Mouse (Mus musculus) retina, postnatal 7 days (tissue): Measurements from ENCODE around the gene Gm20388.
A peak's percentile ranks its signal among the peaks of the same experiment; 100 is the strongest.

ENCODE experiments used
- DNase-seq: peaks from one replicate; pipeline ENCODE4 v3.0.0-alpha.2; 2012; ENCODE audit warnings: low read depth, low spot score

Gm20388 gene

GRCm38 (mm10) chr8:121544276-121544785 lies 1633.7 kb downstream of the Gm20388 start, which contains the start of gene 1700018B08Rik:
Gene 1700018B08Rik, minus strand, starts transcription at chr8:121544320.
- DNase-seq, result no peak

DNA sequence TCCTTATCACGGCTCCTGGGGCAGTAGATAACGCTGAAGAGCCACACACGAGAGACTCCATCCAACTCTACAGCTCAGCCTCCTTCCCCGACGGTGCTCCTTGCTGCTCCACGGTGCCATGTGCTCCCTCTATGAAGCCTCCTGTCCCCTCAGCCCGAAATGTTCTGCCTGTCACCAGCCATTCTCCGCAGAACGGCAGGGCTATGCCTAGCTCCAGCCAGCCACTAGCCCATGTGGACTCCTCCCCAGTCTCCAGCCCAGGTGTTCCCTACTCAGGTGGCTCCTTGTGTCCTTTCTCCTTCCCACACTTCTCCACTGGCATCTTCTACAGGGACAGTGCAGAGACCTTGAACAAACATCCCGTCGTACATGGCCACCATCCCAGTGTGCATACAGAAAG lies 1634.3 kb downstream of the Gm20388 start:
- no peak for DNase-seq

- peak; percentile 73 for DNase-seq
Observed at GRCm38 (mm10) chr8:121547132-121547531, 1636.5 kb downstream of the Gm20388 start.

GRCm38 (mm10) chr8:121550056-121550455 lies 1639.4 kb downstream of the Gm20388 start:
- DNase-seq, result no peak

- DNase-seq, result no peak
Observed at GRCm38 (mm10) chr8:121551065-121551985, 1640.7 kb downstream of the Gm20388 start.

GRCm38 (mm10) chr8:121552506-121552905 lies 1641.9 kb downstream of the Gm20388 start:
- DNase-seq, result no peak

DNA sequence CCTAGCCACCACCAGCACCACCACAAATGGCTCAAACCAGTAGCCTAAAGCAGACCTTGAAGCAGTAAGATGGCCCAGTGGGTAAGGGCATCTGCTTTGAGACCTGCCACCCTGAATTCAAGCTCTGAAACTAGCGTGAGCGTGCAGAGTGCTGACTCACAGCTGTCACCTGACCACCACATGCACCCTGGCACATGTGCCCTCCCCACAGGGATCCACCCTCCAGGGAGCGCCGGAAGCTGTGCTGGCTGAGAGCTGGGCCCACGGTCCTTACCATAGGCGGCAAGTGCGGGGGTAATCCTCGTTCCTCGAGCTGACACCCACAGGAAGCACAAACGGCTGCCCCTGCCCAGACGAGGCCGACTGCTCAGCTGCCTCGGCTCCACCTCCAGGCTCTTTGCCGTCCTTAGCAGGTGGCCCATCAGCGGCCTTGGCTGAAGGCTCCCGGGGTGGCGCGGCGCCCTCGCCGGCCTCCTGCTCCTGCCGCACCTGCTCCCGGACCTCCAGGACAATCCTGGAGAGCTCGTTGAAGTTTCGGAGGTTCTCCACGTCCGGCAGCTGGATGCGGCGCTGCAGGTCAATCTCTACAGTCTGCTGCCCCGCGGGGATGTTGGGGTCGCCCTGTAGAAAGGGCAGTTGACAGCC lies 1643.3 kb downstream of the Gm20388 start:
- DNase-seq, result no peak

- DNase-seq, result no peak
Observed at GRCm38 (mm10) chr8:121557746-121558145, 1647.1 kb downstream of the Gm20388 start.

DNA sequence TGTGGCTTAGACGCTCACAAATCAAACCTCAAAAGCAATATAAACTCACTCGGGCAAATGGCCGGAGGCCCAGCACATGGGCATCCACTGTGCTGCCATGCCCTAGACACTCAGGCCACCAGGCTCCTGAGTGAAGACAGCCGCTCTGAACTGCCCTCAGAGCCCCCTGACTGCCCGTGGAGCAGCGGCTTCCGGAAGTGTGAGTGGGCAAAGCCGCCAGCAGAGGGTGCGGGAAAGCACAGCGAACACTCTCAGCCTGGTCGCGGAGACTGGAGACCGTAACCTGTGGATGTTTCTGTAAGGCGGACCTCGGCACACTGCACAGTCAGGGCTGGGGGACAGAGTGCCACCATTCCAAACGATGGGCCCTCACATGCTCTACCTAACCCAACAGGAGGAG lies 1647.9 kb downstream of the Gm20388 start:
- DNase-seq, result no peak

GRCm38 (mm10) chr8:121559801-121560200 lies 1649.2 kb downstream of the Gm20388 start:
- no peak for DNase-seq

- DNase-seq, result no peak
Observed at GRCm38 (mm10) chr8:121560432-121561100, 1649.9 kb downstream of the Gm20388 start.

GRCm38 (mm10) chr8:121561636-121562345 lies 1651.2 kb downstream of the Gm20388 start:
- DNase-seq, result no peak

- DNase-seq, result no peak
Observed at GRCm38 (mm10) chr8:121562941-121563351, 1652.3 kb downstream of the Gm20388 start.

DNA sequence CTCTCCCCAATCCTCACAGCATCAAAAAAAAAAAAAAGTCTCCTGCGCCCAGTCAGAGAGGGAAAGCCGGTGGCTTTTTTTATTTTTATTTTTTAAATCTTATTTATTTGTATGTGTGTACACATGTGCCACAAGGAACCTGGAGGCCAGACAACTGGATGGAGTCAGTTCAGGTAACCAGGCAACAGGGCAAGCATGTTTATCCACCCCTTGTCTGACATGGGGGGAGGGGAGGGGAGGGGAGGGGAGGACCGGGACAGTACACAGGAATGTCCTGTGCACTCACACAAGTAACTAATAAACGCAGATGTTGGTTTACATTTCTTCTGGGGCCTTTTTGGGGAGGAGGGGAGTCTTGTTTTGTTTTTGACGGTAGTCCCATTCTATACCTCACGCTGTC lies 1653.1 kb downstream of the Gm20388 start:
- no peak for DNase-seq

- no peak for DNase-seq
Observed at GRCm38 (mm10) chr8:121568321-121568720, 1657.7 kb downstream of the Gm20388 start.

DNA sequence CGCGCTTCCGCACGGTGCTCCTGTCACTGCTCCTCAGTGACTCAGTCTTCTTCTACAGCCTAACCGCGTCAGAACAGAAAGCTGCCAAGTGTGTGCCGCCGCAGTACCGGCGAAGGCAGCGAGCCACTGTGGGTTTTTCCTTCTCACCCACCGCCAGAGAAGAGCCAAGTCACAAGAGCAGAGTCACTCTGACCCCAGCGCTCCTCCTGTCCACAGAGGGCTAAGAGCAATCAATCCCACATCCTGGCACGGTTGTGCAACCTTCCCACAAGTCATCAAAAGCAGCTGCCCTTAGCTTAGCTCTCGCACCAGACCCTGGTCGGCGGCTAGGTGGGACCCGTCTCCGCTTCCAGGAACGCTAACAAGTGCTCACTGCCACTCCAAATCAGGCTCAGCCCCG lies 1659.7 kb downstream of the Gm20388 start:
- DNase-seq, result no peak

DNA sequence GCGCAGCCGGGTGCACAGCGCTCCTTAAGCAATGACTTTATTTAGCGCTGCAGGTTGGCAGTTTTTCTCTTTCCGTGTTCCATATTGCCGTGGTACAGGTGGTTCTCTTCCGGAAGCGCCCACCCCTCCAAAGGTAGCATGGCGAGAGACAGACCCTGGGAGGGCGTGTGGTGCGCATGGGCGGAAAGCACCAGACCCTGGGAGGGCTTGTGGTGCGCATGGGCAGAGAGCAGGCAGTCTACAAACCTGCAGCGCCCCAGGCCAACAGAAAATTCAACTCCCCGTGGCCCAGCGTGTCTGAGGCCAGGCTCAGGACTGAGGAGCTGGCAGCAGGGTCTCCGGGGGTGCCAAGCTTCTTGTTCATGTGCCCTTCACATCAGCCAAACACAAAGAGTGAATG lies 1660.2 kb downstream of the Gm20388 start:
- no peak for DNase-seq

DNA sequence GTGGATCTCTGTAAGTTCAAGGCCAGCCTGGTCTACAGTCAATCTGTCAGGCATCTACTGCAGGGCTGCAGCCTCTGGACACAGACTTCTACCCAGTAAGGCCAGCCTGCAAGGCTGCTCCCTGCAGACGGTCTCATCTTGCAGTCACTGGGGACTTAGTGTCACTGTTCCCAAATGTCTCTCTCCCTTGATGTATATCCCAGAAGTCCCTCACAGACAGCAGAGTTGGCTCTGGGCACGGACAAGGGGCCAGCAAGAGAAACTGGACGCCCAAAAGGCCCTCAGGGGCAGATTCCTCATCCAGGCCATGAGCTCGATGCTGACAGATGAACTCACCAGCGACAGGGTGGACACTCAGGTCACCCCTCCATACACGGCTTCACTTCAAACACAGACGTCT lies 1661.5 kb downstream of the Gm20388 start:
- DNase-seq, result no peak

DNA sequence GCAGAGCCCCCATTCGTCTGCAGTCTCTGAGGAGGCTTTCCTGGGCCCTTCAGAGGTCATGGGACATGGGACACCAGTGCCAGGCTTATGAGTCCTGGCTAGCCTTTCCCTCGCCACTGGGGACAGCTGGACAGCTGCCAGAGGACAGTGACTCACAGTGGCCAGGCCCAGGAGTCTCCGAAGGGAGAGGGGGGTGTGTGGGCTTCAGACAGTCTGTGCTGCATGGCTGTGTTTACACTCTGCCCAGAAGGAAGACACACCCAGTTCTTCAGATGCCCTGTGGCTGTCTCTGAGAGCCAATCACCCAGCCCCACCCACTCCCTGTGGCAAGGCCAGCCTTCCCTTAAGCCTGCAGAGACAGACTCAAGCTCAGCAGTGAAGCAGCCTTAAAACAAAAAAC lies 1662.6 kb downstream of the Gm20388 start:
- DNase-seq, result peak; percentile 23

DNA sequence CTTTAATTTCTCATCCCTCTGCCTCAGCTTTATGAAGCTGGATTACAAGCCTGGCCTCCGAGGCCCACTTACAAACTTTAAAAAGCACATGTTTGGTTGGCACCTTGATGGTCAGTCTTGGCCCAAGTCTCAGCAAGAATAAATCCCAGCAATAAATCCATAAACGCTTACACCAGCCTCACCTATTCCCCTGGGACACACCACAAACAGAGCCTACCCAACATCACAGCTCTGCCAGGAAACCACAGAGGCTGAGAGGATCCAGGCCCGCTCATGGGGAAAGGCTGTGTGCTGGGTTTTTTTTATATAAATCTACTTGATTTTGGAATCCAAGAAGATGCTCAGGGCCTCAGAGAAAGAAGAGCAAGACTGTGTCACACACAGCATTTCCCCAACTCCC lies 1665.0 kb downstream of the Gm20388 start:
- DNase-seq, result no peak
